Mouse (Mus musculus) embryonic facial prominence, embryonic 13.5 days (tissue): ENCODE results near the gene Natd1. TPM values are rescaled to one million over a fixed set of nuclear protein-coding genes. Genes with fewer than 3 reads are reported as not detected.
"Not testable (repeated sequence)": the region's sequence is repeated elsewhere in the genome, so short reads cannot be mapped to it uniquely, and the experiment has no call there.

Source experiments
- ATAC-seq: fragments of 200-750 bp; cut with Nextera tagmentation; 2 replicates; pipeline ENCODE4 v1.8.0; 2017; ENCODE audit warnings: low read depth; ENCODE audit not compliant: insufficient number of reproducible peaks, insufficient read depth, low FRiP score, low TSS enrichment
- H3K27ac ChIP-seq: fragments of 300-500 bp; sonication (generic); 2 replicates; pipeline ENCODE4 v1.5.1; 2015; ENCODE audit warnings: moderate library complexity, mild to moderate bottlenecking, inconsistent platforms
- H3K27me3 ChIP-seq: fragments of 300-500 bp; sonication (generic); 2 replicates; pipeline ENCODE4 v1.6.1; 2015; ENCODE audit warnings: mild to moderate bottlenecking, inconsistent platforms
- H3K36me3 ChIP-seq: fragments of 300-500 bp; sonication (generic); 2 replicates; pipeline ENCODE4 v1.6.1; 2015; ENCODE audit warnings: mild to moderate bottlenecking, inconsistent platforms
- H3K4me1 ChIP-seq: fragments of 300-500 bp; sonication (generic); 2 replicates; pipeline ENCODE4 v1.6.1; 2015; ENCODE audit warnings: inconsistent platforms
- H3K4me2 ChIP-seq: fragments of 300-500 bp; sonication (generic); 2 replicates; pipeline ENCODE4 v1.6.1; 2015; ENCODE audit warnings: moderate library complexity, mild to moderate bottlenecking, inconsistent platforms
- H3K4me3 ChIP-seq: fragments of 300-500 bp; sonication (generic); 2 replicates; pipeline ENCODE4 v1.5.1; 2015; ENCODE audit warnings: mild to moderate bottlenecking, inconsistent platforms
- H3K9ac ChIP-seq: fragments of 300-500 bp; sonication (generic); 2 replicates; pipeline ENCODE4 v1.6.1; 2015; ENCODE audit warnings: mild to moderate bottlenecking, inconsistent platforms
- H3K9me3 ChIP-seq: fragments of 300-500 bp; sonication (generic); 2 replicates; pipeline ENCODE4 v1.6.1; 2016; ENCODE audit warnings: inconsistent platforms
- WGBS: fragments of 180-500 bp; shearing (Covaris S2); methylation state at CpG from one replicate; pipeline ENCODE4 v1.1.7; 2015; ENCODE audit warnings: mixed read lengths; 5-methylcytosine and 5-hydroxymethylcytosine counted together
- polyA plus RNA-seq: library from polyadenylated mRNA; unstranded; fragments of >200 nt; fragmentation: Nextera tagmentation; extraction: Ambion mirVana; gene quantifications from 2 replicates; pipeline ENCODE4 v1.2.1, GENCODE M21; 2015

Natd1 gene
- polyA plus RNA-seq, 1 experiment from 2014 or later = 20.0 TPM

- not testable (repeated sequence) for H3K9ac ChIP-seq, H3K27me3 ChIP-seq, H3K9me3 ChIP-seq, H3K4me2 ChIP-seq, H3K27ac ChIP-seq, H3K4me3 ChIP-seq, H3K36me3 ChIP-seq, H3K4me1 ChIP-seq, ATAC-seq
- WGBS = 81% methylated on average over 3 of the region's 3 CpGs
These were observed 27.6 kb downstream of the Natd1 start for GRCm38 (mm10) chr11:60886986-60887385.

- Histone ChIP-seq H3K27ac (no peak overlapping the region), H3K27me3 (no peaks in the 10 kb centered on the region), H3K4me3 (no peak overlapping the region), H3K36me3 (no peaks in the 10 kb centered on the region), H3K4me1 (peaks cover 12% of the 10 kb centered on the region), H3K4me2 (no peak overlapping the region), H3K9me3 (no peaks in the 10 kb centered on the region), H3K9ac (no peak overlapping the region)
- 72% methylated on average over 3 of the region's 3 CpGs for whole genome bisulfite sequencing
- no peak for ATAC-seq
These were observed 32.2 kb downstream of the Natd1 start for GRCm38 (mm10) chr11:60882386-60882785.

- Histone ChIP-seq H3K9ac (no peak overlapping the region), H3K4me2 (no peak overlapping the region), H3K27me3 (no peaks in the 10 kb centered on the region), H3K4me3 (no peak overlapping the region), H3K9me3 (no peaks in the 10 kb centered on the region), H3K36me3 (no peaks in the 10 kb centered on the region), H3K27ac (no peak overlapping the region), H3K4me1 (peaks cover 30% of the 10 kb centered on the region)
- 90% methylated on average over 4 of the region's 4 CpGs for WGBS
- ATAC-seq = no peak
These were observed 34.0 kb downstream of the Natd1 start for GRCm38 (mm10) chr11:60880559-60880958.

GRCm38 (mm10) chr11:60879423-60879822 is 35.1 kb downstream of the Natd1 start:
- 2% methylated on average over 11 of the region's 11 CpGs for WGBS
- peak overlapping the region; percentile 94 for H3K9ac ChIP-seq
- H3K27me3 ChIP-seq = no peaks in the 10 kb centered on the region
- H3K4me3 ChIP-seq = peak overlapping the region; percentile 100
- ATAC-seq = no peak
- peak overlapping the region; percentile 72 for H3K4me2 ChIP-seq
- H3K4me1 ChIP-seq = peaks cover 42% of the 10 kb centered on the region
- peaks cover 5% of the 10 kb centered on the region; the same call in 1 of the 2 replicates for H3K36me3 ChIP-seq
- H3K27ac ChIP-seq = peak overlapping the region; percentile 97
- H3K9me3 ChIP-seq = no peaks in the 10 kb centered on the region

- H3K4me2 ChIP-seq = peak within 1 kb of the TSS; percentile 72
- peak within 1 kb of the TSS; percentile 97 for H3K27ac ChIP-seq
- peak; percentile 99 for ATAC-seq
- H3K27me3 ChIP-seq = no peaks in the 10 kb centered on the region
- peak within 1 kb of the TSS; percentile 94 for H3K9ac ChIP-seq
- under 1% methylated on average over 62 of the region's 62 CpGs for WGBS
- no peaks in the 10 kb centered on the region for H3K9me3 ChIP-seq
- H3K4me3 ChIP-seq = peak within 1 kb of the TSS; percentile 100
- peaks cover 8% of the 10 kb centered on the region; the same call in 1 of the 2 replicates for H3K36me3 ChIP-seq
- peaks cover 48% of the 10 kb centered on the region for H3K4me1 ChIP-seq
These were observed 35.8 kb downstream of the Natd1 start, which contains the start of gene Tmem11 for GRCm38 (mm10) chr11:60878675-60879294. TSS of gene Tmem11 (minus strand) at chr11:60879272.

- ATAC-seq = peak; percentile 74
- H3K36me3 ChIP-seq = peaks cover 8% of the 10 kb centered on the region; the same call in 1 of the 2 replicates
- peak overlapping the region; percentile 94 for H3K9ac ChIP-seq
- peak overlapping the region; percentile 72 for H3K4me2 ChIP-seq
- under 1% methylated on average over 50 of the region's 52 CpGs for WGBS
- H3K9me3 ChIP-seq = no peaks in the 10 kb centered on the region
- peak overlapping the region; percentile 100 for H3K4me3 ChIP-seq
- H3K27me3 ChIP-seq = no peaks in the 10 kb centered on the region
- peaks cover 49% of the 10 kb centered on the region for H3K4me1 ChIP-seq
- peak overlapping the region; percentile 97 for H3K27ac ChIP-seq
These were observed 36.4 kb downstream of the Natd1 start for GRCm38 (mm10) chr11:60878056-60878612.

- Histone ChIP-seq H3K4me3 (no peak overlapping the region), H3K27me3 (no peaks in the 10 kb centered on the region), H3K36me3 (peaks cover 16% of the 10 kb centered on the region), H3K9me3 (no peaks in the 10 kb centered on the region), H3K27ac (no peak overlapping the region; the same call in none of the 2 replicates), H3K9ac (no peak overlapping the region), H3K4me2 (no peak overlapping the region), H3K4me1 (peaks cover 46% of the 10 kb centered on the region)
- WGBS = 81% methylated on average over 6 of the region's 6 CpGs
- no peak for ATAC-seq
These were observed 41.4 kb downstream of the Natd1 start for GRCm38 (mm10) chr11:60873101-60873500.

- ATAC-seq = no peak
- no peaks in the 10 kb centered on the region for H3K9me3 ChIP-seq
- WGBS = 80% methylated on average over 4 of the region's 4 CpGs
These were observed 43.1 kb downstream of the Natd1 start for GRCm38 (mm10) chr11:60871409-60871808.

GRCm38 (mm10) chr11:60869471-60869870 is 45.1 kb downstream of the Natd1 start:
- not testable (repeated sequence) for H3K27ac ChIP-seq, H3K27me3 ChIP-seq, H3K9me3 ChIP-seq, H3K4me3 ChIP-seq, H3K9ac ChIP-seq, H3K4me2 ChIP-seq, ATAC-seq
- Histone ChIP-seq H3K36me3 (peaks cover 25% of the 10 kb centered on the region), H3K4me1 (peaks cover 21% of the 10 kb centered on the region)
- WGBS = 97% methylated on average over 6 of the region's 6 CpGs

More at GRCm38 (mm10) chr11:60871409-60871808, 43.1 kb downstream of the Natd1 start:
- Histone ChIP-seq H3K9ac (no peak overlapping the region), H3K4me1 (peaks cover 40% of the 10 kb centered on the region), H3K4me2 (no peak overlapping the region), H3K27ac (no peak overlapping the region), H3K4me3 (no peak overlapping the region), H3K36me3 (peaks cover 21% of the 10 kb centered on the region), H3K27me3 (no peaks in the 10 kb centered on the region)

GRCm38 (mm10) chr11:60867904-60868303 is 46.6 kb downstream of the Natd1 start:
- Histone ChIP-seq H3K9ac (no peak overlapping the region), H3K27me3 (no peaks in the 10 kb centered on the region), H3K36me3 (peaks cover 36% of the 10 kb centered on the region), H3K4me1 (peaks cover 11% of the 10 kb centered on the region; the same call in 1 of the 2 replicates), H3K9me3 (no peaks in the 10 kb centered on the region), H3K4me2 (no peak overlapping the region), H3K27ac (no peak overlapping the region), H3K4me3 (no peak overlapping the region)
- ATAC-seq = no peak
- 68% methylated on average over 8 of the region's 8 CpGs for WGBS

- no peaks in the 10 kb centered on the region for H3K27me3 ChIP-seq
- no peak overlapping the region for H3K4me3 ChIP-seq
- H3K9me3 ChIP-seq = no peaks in the 10 kb centered on the region
- H3K36me3 ChIP-seq = peaks cover 36% of the 10 kb centered on the region
- WGBS = 86% methylated on average over 3 of the region's 3 CpGs
- H3K4me2 ChIP-seq = no peak overlapping the region
- no peak for ATAC-seq
- no peak overlapping the region for H3K27ac ChIP-seq
- H3K9ac ChIP-seq = no peak overlapping the region
- H3K4me1 ChIP-seq = peaks cover 8% of the 10 kb centered on the region; the same call in 1 of the 2 replicates
These were observed 47.1 kb downstream of the Natd1 start for GRCm38 (mm10) chr11:60867456-60867855.

GRCm38 (mm10) chr11:60866021-60866420 is 48.5 kb downstream of the Natd1 start:
- 66% methylated on average over 2 of the region's 2 CpGs for WGBS
- Histone ChIP-seq H3K4me3 (no peak overlapping the region), H3K4me2 (no peak overlapping the region), H3K9me3 (no peaks in the 10 kb centered on the region), H3K27me3 (no peaks in the 10 kb centered on the region), H3K27ac (no peak overlapping the region), H3K36me3 (peaks cover 47% of the 10 kb centered on the region), H3K9ac (no peak overlapping the region), H3K4me1 (peaks cover 8% of the 10 kb centered on the region; the same call in 1 of the 2 replicates)
- no peak for ATAC-seq
